Mouse (Mus musculus) C2C12 (cell line): ENCODE results near the gene Olfr183. TPM values are rescaled to one million over a fixed set of nuclear protein-coding genes. Genes with fewer than 3 reads are reported as not detected.

Source experiments
- H3K27me3 ChIP-seq: one replicate; pipeline ENCODE4 v1.6.1; 2011; ENCODE audit not compliant: control insufficient read depth, insufficient read depth, insufficient read length
- H3K36me3 ChIP-seq: one replicate; pipeline ENCODE4 v1.6.1; 2011; ENCODE audit not compliant: control insufficient read depth, insufficient read depth
- H3K4me3 ChIP-seq: one replicate; pipeline ENCODE4 v1.5.1; 2011; ENCODE audit warnings: mild to moderate bottlenecking, control low read depth; ENCODE audit not compliant: poor library complexity, insufficient read depth, severe bottlenecking
- H3K79me2 ChIP-seq: one replicate; pipeline ENCODE4 v1.6.1; 2011; ENCODE audit not compliant: control insufficient read depth, insufficient read depth
- H3K79me3 ChIP-seq: one replicate; pipeline ENCODE4 v1.6.1; 2011; ENCODE audit warnings: low read depth, control low read depth
- H3ac ChIP-seq: one replicate; pipeline ENCODE3; 2011; ENCODE audit warnings: low read depth; ENCODE audit not compliant: control insufficient read depth, insufficient read length
- CEBPB ChIP-seq: IDR thresholded peaks from one replicate; pipeline ENCODE4 v1.6.1; 2011; ENCODE audit warnings: low read depth, mild to moderate bottlenecking, control low read depth, moderate library complexity
- CTCF ChIP-seq: IDR thresholded peaks from one replicate; pipeline ENCODE4 v1.5.1; 2011; ENCODE audit not compliant: control insufficient read depth, insufficient read depth, insufficient read length
- FOSL1 ChIP-seq: IDR thresholded peaks from one replicate; pipeline ENCODE4 v1.8.0; 2011; ENCODE audit warnings: mild to moderate bottlenecking, low read length; ENCODE audit not compliant: poor library complexity, insufficient read depth, severe bottlenecking
- MAX ChIP-seq: IDR thresholded peaks from one replicate; pipeline ENCODE4 v1.6.1; 2011; ENCODE audit warnings: mild to moderate bottlenecking, control low read depth
- MYOD1 ChIP-seq: IDR thresholded peaks from one replicate; pipeline ENCODE4 v1.6.1; 2011; ENCODE audit warnings: low read depth; ENCODE audit not compliant: control insufficient read depth, insufficient read length
- MYOG ChIP-seq: IDR thresholded peaks from one replicate; pipeline ENCODE4 v1.6.1; 2011; ENCODE audit not compliant: control insufficient read depth, insufficient read length; ENCODE audit errors: extremely low read depth
- USF1 ChIP-seq: IDR thresholded peaks from one replicate; pipeline ENCODE4 v1.6.1; 2011; ENCODE audit warnings: low read depth, mild to moderate bottlenecking, control low read depth, moderate library complexity
- long read RNA-seq, 2 experiments: library from polyadenylated mRNA; unstranded; transcript quantifications; one replicate each; pipeline ENCODE4 v2.0.0; 2019 to 2020
- polyA plus RNA-seq: library from polyadenylated mRNA; unstranded; fragments of >200 nt; fragmentation: generic; extraction: Trizol; gene quantifications from one replicate; pipeline ENCODE4 v1.2.1, GENCODE M21; 2012; ENCODE audit warnings: missing spikeins

Gene Olfr183
- not detected for polyA plus RNA-seq
- long read RNA-seq, experiment 1 = 0 reads
- long read RNA-seq, experiment 2 = 0 reads

- TF ChIP-seq MAX (no peak), FOSL1 (no peak), MYOG (no peak), USF1 (no peak), MYOD1 (no peak), CTCF (no peak)
- H3K79me2 ChIP-seq = no peaks in the 10 kb centered on the region
- H3K79me3 ChIP-seq = no peaks in the 10 kb centered on the region
- no peak within 1 kb of the TSS for H3K4me3 ChIP-seq
- no peaks in the 10 kb centered on the region for H3K36me3 ChIP-seq
- no peak within 1 kb of the TSS for H3ac ChIP-seq
- H3K27me3 ChIP-seq = no peaks in the 10 kb centered on the region
These were observed at the start of gene Olfr183 for GRCm38 (mm10) chr16:58995057-58995456. Gene Olfr183 (plus strand): TSS chr16:58995357.

- Histone ChIP-seq H3K79me3 (no peaks in the 10 kb centered on the region), H3K36me3 (no peaks in the 10 kb centered on the region), H3K79me2 (no peaks in the 10 kb centered on the region), H3ac (no peak overlapping the region), H3K27me3 (no peaks in the 10 kb centered on the region), H3K4me3 (no peak overlapping the region)
- TF ChIP-seq MYOG = no peak
- no peak for TF ChIP-seq MAX
- no peak for TF ChIP-seq CTCF
- TF ChIP-seq USF1 = no peak
- no peak for TF ChIP-seq FOSL1
- TF ChIP-seq MYOD1 = no peak
- TF ChIP-seq CEBPB = no peak
These were observed 12.0 kb downstream of the Olfr183 start for GRCm38 (mm10) chr16:59007146-59007545.

GRCm38 (mm10) chr16:59013357-59014018 is 18.3 kb downstream of the Olfr183 start:
- Histone ChIP-seq H3K36me3 (no peaks in the 10 kb centered on the region), H3K27me3 (no peaks in the 10 kb centered on the region), H3K79me3 (no peaks in the 10 kb centered on the region), H3K4me3 (no peak overlapping the region), H3ac (no peak overlapping the region), H3K79me2 (no peaks in the 10 kb centered on the region)
- TF ChIP-seq CTCF (no peak), USF1 (no peak), FOSL1 (no peak), MYOD1 (no peak), MYOG (no peak), MAX (no peak), CEBPB (no peak)

GRCm38 (mm10) chr16:59030191-59030590 is 35.0 kb downstream of the Olfr183 start, which contains the start of gene Olfr186:
Gene Olfr186 (minus strand): TSS chr16:59030291.
- TF ChIP-seq USF1 = no peak
- TF ChIP-seq MYOG = no peak
- TF ChIP-seq CEBPB = no peak
- no peak for TF ChIP-seq MYOD1
- no peak for TF ChIP-seq MAX
- no peak for TF ChIP-seq FOSL1
- no peak for TF ChIP-seq CTCF
- no peaks in the 10 kb centered on the region for H3K79me3 ChIP-seq
- no peak within 1 kb of the TSS for H3ac ChIP-seq
- no peaks in the 10 kb centered on the region for H3K36me3 ChIP-seq
- H3K4me3 ChIP-seq = no peak within 1 kb of the TSS
- H3K79me2 ChIP-seq = no peaks in the 10 kb centered on the region
- no peaks in the 10 kb centered on the region for H3K27me3 ChIP-seq

GRCm38 (mm10) chr16:59039710-59040109 is 44.6 kb downstream of the Olfr183 start, which contains the start of gene Olfr187:
Gene Olfr187 (minus strand): TSS chr16:59039767.
- Histone ChIP-seq H3K79me2 (no peaks in the 10 kb centered on the region), H3K79me3 (no peaks in the 10 kb centered on the region), H3ac (no peak within 1 kb of the TSS), H3K4me3 (no peak within 1 kb of the TSS), H3K36me3 (no peaks in the 10 kb centered on the region), H3K27me3 (no peaks in the 10 kb centered on the region)
- TF ChIP-seq FOSL1 (no peak), MAX (no peak), USF1 (no peak), CTCF (no peak), CEBPB (no peak), MYOD1 (no peak), MYOG (no peak)

GRCm38 (mm10) chr16:59045835-59046234 is 50.7 kb downstream of the Olfr183 start:
- Histone ChIP-seq H3K79me2 (no peaks in the 10 kb centered on the region), H3K4me3 (no peak overlapping the region), H3K27me3 (no peaks in the 10 kb centered on the region), H3ac (no peak overlapping the region), H3K36me3 (no peaks in the 10 kb centered on the region), H3K79me3 (no peaks in the 10 kb centered on the region)
- TF ChIP-seq MYOG = no peak

GRCm38 (mm10) chr16:59047579-59047978 is 52.4 kb downstream of the Olfr183 start:
- Histone ChIP-seq H3ac (no peak overlapping the region), H3K36me3 (no peaks in the 10 kb centered on the region), H3K27me3 (no peaks in the 10 kb centered on the region), H3K79me3 (no peaks in the 10 kb centered on the region), H3K79me2 (no peaks in the 10 kb centered on the region), H3K4me3 (no peak overlapping the region)
- TF ChIP-seq FOSL1 = no peak
- no peak for TF ChIP-seq CTCF
- no peak for TF ChIP-seq MYOG
- TF ChIP-seq USF1 = no peak
- no peak for TF ChIP-seq MAX
- no peak for TF ChIP-seq MYOD1
- no peak for TF ChIP-seq CEBPB
